Mouse (Mus musculus) brain, embryonic 14.5 days (tissue): ENCODE results near the gene C1rl. TPM values are rescaled to one million over a fixed set of nuclear protein-coding genes. Genes with fewer than 3 reads are reported as not detected.
A peak's percentile ranks its signal among the peaks of the same experiment; 100 is the strongest.
"Not testable (repeated sequence)": the region's sequence is repeated elsewhere in the genome, so short reads cannot be mapped to it uniquely, and the experiment has no call there.

ENCODE experiments used
- DNase-seq: peaks from one replicate; pipeline ENCODE4 v3.0.0-alpha.2; 2011; ENCODE audit warnings: low read depth
- CTCF ChIP-seq: fragments of 200-500 bp; IDR thresholded peaks from 2 replicates; pipeline ENCODE4 v1.5.1; 2012; ENCODE audit warnings: inconsistent platforms, mild to moderate bottlenecking, moderate library complexity, borderline replicate concordance; ENCODE audit not compliant: insufficient read depth, insufficient read length; ENCODE audit errors: extremely low read depth
- POLR2A ChIP-seq: fragments of 200-500 bp; IDR thresholded peaks from 2 replicates; pipeline ENCODE4 v1.6.1; 2012; ENCODE audit warnings: mild to moderate bottlenecking, inconsistent platforms, borderline replicate concordance; ENCODE audit not compliant: poor library complexity, insufficient read depth, insufficient read length, severe bottlenecking; ENCODE audit errors: extremely low read depth
- polyA plus RNA-seq: library from polyadenylated mRNA; depleted of rRNA; stranded (reverse); fragments of >200 nt; gene quantifications from 2 replicates; pipeline ENCODE4 v1.2.3, GENCODE M21; 2012; rRNA removed

C1rl gene
- polyA plus RNA-seq, 1 experiment: 0.10 TPM

- TF ChIP-seq CTCF (peak; percentile 73; the same call in 1 of the 2 replicates), POLR2A (no peak)
Observed at GRCm38 (mm10) chr6:124512355-124512836, 19.5 kb downstream of the C1rl start, which contains the start of gene C1ra. TSS of gene C1ra (plus strand) at chr6:124512405.

DNA sequence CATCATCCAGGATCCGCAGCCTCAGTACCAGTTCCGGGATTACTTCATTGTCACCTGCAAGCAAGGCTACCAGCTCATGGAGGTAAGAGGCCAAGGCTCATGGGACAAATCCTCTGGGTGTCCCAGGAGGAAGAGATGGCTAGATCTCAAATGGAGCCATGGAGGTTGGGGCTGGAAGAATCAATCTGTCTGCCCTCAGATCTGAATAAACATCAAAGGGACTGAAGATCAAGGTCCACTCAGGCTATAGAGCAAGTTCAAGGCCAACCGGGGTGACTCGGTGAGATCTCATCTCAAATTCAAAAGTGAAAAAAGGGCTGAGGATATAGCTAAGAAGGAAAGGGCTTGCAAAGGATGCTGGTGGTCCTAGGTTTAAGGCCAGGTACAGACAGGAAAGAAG is 24.8 kb downstream of the C1rl start:
- not testable (repeated sequence) for DNase-seq

More at GRCm38 (mm10) chr6:124512355-124512836, 19.5 kb downstream of the C1rl start, which contains the start of gene C1ra:
- DNase-seq: peak; percentile 53

- not testable (repeated sequence) for DNase-seq
Observed at GRCm38 (mm10) chr6:124522082-124522481, 29.2 kb downstream of the C1rl start.

DNA sequence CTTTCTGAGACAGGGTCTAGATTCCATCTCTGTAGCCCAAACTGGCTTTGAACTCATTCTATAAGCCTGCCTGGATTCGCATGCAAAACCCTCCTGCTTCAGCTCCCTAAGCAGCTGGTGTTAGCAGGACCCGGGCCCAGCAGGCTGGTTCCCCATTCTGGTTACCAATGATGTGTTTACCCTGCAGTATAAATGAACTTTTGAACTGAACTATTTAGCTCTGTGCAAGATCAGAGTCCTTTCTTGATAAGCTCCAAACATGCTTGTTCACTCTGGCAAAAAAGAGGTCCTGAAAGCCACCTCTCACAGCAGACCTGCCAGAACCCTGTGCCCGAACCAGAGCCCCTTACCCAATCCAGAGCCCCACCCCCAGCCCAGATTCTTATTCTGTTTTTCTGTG is 35.0 kb downstream of the C1rl start:
- TF ChIP-seq CTCF (no peak), POLR2A (no peak)
- no peak for DNase-seq

GRCm38 (mm10) chr6:124531077-124531476 is 38.2 kb downstream of the C1rl start:
- no peak for DNase-seq
- TF ChIP-seq POLR2A: no peak

DNA sequence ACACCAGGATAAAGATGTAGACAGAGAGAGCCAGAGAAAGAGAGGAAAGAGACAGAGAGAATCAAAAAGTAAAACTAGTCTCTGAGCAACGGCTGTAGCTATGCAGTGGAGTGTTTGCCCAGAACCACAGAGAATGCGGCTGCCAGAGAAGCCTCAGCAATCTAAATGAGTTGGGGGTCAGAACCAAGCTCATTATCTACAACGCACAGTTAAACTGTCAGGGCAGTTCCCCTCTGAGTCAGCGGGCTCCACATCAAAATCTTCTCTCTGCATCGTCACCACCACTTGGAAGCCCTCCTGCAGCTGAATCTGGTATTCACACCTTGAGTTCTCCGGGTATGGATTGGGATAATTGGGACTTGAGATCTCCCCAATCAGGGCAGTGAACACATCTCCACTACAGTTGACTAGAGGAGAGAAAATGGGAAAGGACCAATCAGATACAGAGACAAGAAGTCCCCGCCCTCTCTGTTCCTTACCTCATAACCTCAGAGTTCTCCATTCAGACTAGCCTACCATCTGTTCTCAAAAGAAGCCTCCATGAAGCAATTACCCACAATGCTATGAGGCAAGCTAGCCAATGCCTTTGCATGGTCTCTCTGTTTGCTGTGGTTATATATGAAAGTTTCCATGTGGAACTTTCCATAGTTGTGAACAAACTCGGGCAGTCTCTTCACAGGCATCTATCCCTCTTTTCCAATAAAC is 43.4 kb downstream of the C1rl start:
- not testable (repeated sequence) for DNase-seq

GRCm38 (mm10) chr6:124541176-124541575 is 48.3 kb downstream of the C1rl start:
- not testable (repeated sequence) for DNase-seq

DNA sequence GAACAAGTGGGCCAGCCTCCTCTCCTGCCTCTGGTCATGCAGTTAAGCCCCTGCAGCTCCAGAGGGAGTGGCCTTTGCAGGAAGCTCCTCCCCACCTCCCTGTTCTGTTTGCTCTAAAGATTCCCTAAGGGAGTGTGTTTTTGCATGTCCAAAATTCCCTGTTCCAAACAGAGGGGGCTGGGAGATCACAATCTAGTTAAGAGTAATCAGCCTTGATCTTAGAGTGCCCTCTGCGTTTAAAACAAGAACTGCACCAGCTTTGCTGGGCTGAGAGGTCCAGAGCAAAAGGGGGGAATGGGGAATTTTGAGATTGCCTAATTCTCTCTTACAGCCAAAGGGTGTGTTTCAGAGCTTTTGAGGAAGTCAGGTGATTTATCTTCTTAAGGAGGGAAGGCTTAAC is 49.4 kb downstream of the C1rl start, which contains the start of gene C1s1:
TSS of gene C1s1 (minus strand) at position 76 of the 400 bp plus-strand sequence.
- TF ChIP-seq CTCF: peak; percentile 44; the same call in 1 of the 2 replicates
- peak; percentile 5 for DNase-seq

DNA sequence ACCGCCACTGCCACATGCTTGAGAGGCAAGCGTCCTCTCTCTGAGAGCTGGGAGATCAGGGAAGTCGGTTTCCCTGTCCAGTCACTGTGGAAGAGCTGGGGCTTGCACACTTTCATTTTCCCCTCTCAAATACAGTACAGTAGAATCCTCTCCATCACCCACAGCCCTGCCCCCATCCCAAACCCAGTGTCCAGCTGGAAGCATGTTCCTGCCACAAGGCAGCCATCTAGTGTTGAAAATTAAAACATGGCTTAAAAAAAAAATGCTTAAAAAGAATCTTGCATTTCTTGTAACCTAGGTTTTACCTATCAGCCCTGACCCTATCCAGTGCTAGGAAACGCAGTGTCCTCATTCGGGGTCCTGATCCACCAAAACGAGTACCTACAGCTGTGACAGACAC is 51.6 kb downstream of the C1rl start:
- TF ChIP-seq CTCF (no peak), POLR2A (no peak)
- no peak for DNase-seq

GRCm38 (mm10) chr6:124545425-124545824 is 52.5 kb downstream of the C1rl start:
- no peak for DNase-seq
- TF ChIP-seq POLR2A (no peak), CTCF (no peak)

DNA sequence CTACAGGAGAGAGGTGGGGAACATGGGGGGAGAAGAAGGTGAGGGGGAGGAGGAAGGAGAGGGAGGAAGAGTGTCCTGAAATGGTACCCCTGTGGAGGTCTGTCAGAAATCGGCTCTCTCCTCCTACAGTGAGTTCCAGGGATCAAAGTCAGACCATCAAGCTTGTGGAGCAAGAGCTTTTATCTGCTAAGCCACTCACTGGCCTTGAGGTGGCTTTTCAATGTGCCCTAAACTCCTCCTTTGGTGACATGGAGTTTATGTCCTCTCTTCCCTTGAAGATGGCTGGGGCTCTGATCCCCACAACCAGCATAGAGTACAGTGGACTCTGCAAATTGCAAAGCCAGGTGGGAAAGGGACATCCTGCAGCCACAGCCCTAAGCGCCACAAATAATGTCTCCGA is 55.1 kb downstream of the C1rl start:
- DNase-seq: not testable (repeated sequence)

GRCm38 (mm10) chr6:124549023-124549550 is 56.2 kb downstream of the C1rl start:
- no peak for TF ChIP-seq CTCF
- no peak for TF ChIP-seq POLR2A
- no peak for DNase-seq

DNA sequence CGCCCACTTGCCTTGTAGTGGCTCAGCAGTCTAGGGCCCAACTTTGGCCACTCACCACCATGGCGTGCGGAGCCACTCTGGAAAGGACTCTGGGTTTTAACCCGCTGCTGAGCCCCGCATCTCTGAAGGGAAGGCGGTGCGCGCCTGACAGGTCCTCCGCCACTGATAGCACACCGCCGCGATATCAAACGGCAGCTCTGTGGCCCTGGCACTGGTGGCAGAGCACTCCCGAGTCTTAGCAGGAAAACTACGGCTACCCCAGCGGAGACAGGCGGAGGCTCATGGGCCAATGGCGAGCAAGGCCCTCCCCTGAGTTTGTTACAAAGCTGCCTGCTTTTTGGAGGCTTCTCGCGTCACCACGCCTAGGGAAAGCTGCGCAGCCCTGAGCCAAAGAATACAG is 59.9 kb downstream of the C1rl start:
- no peak for DNase-seq
- TF ChIP-seq POLR2A (no peak), CTCF (no peak)

DNA sequence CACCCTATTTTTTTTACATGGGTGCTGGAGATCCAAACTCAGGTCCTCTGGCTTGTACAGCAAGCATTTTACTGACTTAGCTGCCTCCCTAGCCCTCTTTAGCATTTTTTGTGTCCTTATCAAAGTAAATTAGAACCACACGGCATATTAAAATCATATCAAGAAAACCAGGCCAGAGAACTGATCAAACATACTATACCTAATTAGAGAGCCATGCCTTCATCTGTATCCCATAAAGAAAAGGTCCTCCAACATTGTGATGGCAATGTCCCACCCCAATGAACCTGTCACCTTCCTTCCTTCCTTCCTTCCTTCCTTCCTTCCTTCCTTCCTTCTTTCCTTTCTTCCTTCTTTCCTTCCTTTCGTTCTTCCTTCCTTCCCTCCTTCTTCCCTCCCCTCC is 63.0 kb downstream of the C1rl start:
- DNase-seq: not testable (repeated sequence)

Other genes starting within 250 kb of the C1rl start
- 0.09 and 0.19 TPM in 2 replicates for gene Cd163, start 188.5 kb upstream of the C1rl start, polyA plus RNA-seq
- gene Pex5, start 78.0 kb upstream of the C1rl start, polyA plus RNA-seq: 81.1 and 91.3 TPM in 2 replicates
- 79.6 and 109 TPM in 2 replicates for gene Clstn3, start 28.3 kb upstream of the C1rl start, polyA plus RNA-seq
- 0.15 and 0.22 TPM in 2 replicates for gene C1ra, start 19.3 kb downstream of the C1rl start, polyA plus RNA-seq
- 0.54 and 0.57 TPM in 2 replicates for gene C1s1, start 49.2 kb downstream of the C1rl start, polyA plus RNA-seq
- not detected in 2 replicates for gene C1rb, start 77.2 kb downstream of the C1rl start, polyA plus RNA-seq
- 0.31 and 0.32 TPM in 2 replicates for gene C1s2, start 143.0 kb downstream of the C1rl start, polyA plus RNA-seq
- 54.8 and 58.7 TPM in 2 replicates for gene Lpcat3, start 169.9 kb downstream of the C1rl start, polyA plus RNA-seq
- gene Emg1, start 219.1 kb downstream of the C1rl start, polyA plus RNA-seq: 95.2 and 132 TPM in 2 replicates
- 168 and 174 TPM in 2 replicates for gene Phb2, start 219.2 kb downstream of the C1rl start, polyA plus RNA-seq
- 2.6 and 2.9 TPM in 2 replicates for gene Ptpn6, start 245.6 kb downstream of the C1rl start, polyA plus RNA-seq
- gene Grcc10, start 248.3 kb downstream of the C1rl start, polyA plus RNA-seq: 429 and 583 TPM in 2 replicates